Mouse (Mus musculus) cerebellum, adult 2 months (tissue): ENCODE results near the gene Ksr1. TPM values are rescaled to one million over a fixed set of nuclear protein-coding genes. Genes with fewer than 3 reads are reported as not detected.

Experiments
- DNase-seq, 2 experiments: peaks; one replicate each; pipeline ENCODE4 v3.0.0; 2021
- H3K27ac ChIP-seq: fragments of 200-500 bp; 2 replicates; pipeline ENCODE4 v1.5.1; 2012; ENCODE audit warnings: low read length, control low read depth, inconsistent platforms; ENCODE audit not compliant: insufficient read depth
- H3K27me3 ChIP-seq: fragments of 200-500 bp; 2 replicates; pipeline ENCODE4 v1.6.1; 2012; ENCODE audit warnings: inconsistent platforms, mild to moderate bottlenecking, low read length, moderate library complexity; ENCODE audit not compliant: control insufficient read depth, insufficient read depth
- H3K4me1 ChIP-seq: fragments of 200-500 bp; 2 replicates; pipeline ENCODE4 v1.6.1; 2011; ENCODE audit warnings: low read length; ENCODE audit not compliant: control insufficient read depth, insufficient read depth
- H3K4me3 ChIP-seq: fragments of 200-500 bp; replicated peaks from 2 replicates; pipeline ENCODE3; 2011; ENCODE audit warnings: mild to moderate bottlenecking, low read depth, low read length, control low read depth; ENCODE audit not compliant: insufficient read depth
- CTCF ChIP-seq: fragments of 200-500 bp; IDR thresholded peaks from 2 replicates; pipeline ENCODE4 v1.5.1; 2011; ENCODE audit warnings: low read depth, mild to moderate bottlenecking, control low read depth, low read length, moderate library complexity, borderline replicate concordance; ENCODE audit not compliant: insufficient read depth
- POLR2A ChIP-seq: fragments of 200-500 bp; IDR thresholded peaks from 2 replicates; pipeline ENCODE4 v1.6.1; 2011; ENCODE audit warnings: low read length, control low read depth, borderline replicate concordance; ENCODE audit not compliant: insufficient read depth
- WGBS: fragments of 180-500 bp; shearing (Covaris S2); methylation state at CpG from one replicate; pipeline ENCODE4 v1.1.7; 2018; 5-methylcytosine and 5-hydroxymethylcytosine counted together
- polyA plus RNA-seq: library from polyadenylated mRNA; depleted of rRNA; stranded (reverse); fragments of >200 nt; gene quantifications from 2 replicates; pipeline ENCODE4 v1.2.3, GENCODE M21; 2012

Gene Ksr1
- polyA plus RNA-seq, 1 experiment: 23.2 TPM

DNA sequence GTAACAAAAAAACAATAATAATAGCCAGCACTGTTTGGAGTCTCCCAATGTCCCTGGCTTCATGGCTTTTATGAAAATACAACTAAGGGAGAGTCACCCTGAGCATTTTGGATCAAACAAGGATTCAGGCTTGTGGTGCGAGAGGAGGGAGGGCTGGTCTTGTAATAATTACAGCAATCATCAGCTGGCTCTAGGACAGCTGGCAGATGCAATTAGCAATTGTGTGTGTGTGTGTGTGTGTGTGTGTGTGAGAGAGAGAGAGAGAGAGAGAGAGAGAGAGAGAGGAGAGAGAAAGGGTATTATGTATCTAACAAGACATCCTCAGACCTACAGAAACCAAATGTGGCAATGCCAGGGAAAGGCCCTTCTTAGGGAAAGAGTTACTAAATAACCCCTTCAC is 1.5 kb downstream of the Ksr1 start:
- TF ChIP-seq CTCF (no peak), POLR2A (no peak)
- Histone ChIP-seq H3K27ac (no peak overlapping the region), H3K4me3 (peak overlapping the region; percentile 17), H3K27me3 (no peaks in the 10 kb centered on the region), H3K4me1 (no peaks in the 10 kb centered on the region)
- 68% methylated on average over 1 of the region's 1 CpGs for WGBS
- no peak for DNase-seq

- 81% methylated on average over 2 of the region's 2 CpGs for WGBS
- no peak for DNase-seq
- Histone ChIP-seq H3K27me3 (no peaks in the 10 kb centered on the region), H3K4me1 (no peaks in the 10 kb centered on the region), H3K27ac (no peak overlapping the region), H3K4me3 (no peak overlapping the region)
- TF ChIP-seq CTCF (no peak), POLR2A (no peak)
Observed at GRCm38 (mm10) chr11:79144043-79144591, 2.1 kb downstream of the Ksr1 start.

DNA sequence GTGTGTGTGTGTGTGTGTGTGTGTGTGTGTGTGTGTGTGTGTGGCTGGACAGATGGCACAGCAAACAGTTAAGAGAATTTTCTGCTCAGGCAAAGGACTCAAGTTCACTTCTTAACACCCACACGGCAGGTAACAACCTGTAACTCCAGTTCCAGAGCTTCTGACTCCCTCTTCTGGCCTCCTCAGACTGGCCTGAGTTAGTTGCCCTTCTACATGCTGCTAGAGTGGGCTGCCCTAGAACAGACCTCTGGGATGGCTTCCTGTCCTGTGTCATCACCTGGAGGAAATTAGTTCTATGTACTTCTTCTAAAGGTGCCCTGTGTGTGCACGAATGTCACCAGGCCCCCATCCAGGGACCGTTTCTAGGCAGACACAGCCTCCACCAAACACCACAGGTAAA is 2.9 kb downstream of the Ksr1 start:
- Histone ChIP-seq H3K27me3 (no peaks in the 10 kb centered on the region), H3K4me3 (no peak overlapping the region), H3K4me1 (no peaks in the 10 kb centered on the region), H3K27ac (no peak overlapping the region)
- WGBS: 92% methylated on average over 3 of the region's 3 CpGs
- no peak for DNase-seq
- TF ChIP-seq POLR2A: no peak
- no peak for TF ChIP-seq CTCF

- 72% methylated on average over 11 of the region's 11 CpGs for WGBS
- H3K27ac ChIP-seq: no peak overlapping the region
- no peaks in the 10 kb centered on the region for H3K27me3 ChIP-seq
- TF ChIP-seq CTCF: no peak
- no peak for TF ChIP-seq POLR2A
- no peaks in the 10 kb centered on the region for H3K4me1 ChIP-seq
- no peak overlapping the region for H3K4me3 ChIP-seq
- no peak for DNase-seq
Observed at GRCm38 (mm10) chr11:79142381-79142780, 3.8 kb downstream of the Ksr1 start.

DNA sequence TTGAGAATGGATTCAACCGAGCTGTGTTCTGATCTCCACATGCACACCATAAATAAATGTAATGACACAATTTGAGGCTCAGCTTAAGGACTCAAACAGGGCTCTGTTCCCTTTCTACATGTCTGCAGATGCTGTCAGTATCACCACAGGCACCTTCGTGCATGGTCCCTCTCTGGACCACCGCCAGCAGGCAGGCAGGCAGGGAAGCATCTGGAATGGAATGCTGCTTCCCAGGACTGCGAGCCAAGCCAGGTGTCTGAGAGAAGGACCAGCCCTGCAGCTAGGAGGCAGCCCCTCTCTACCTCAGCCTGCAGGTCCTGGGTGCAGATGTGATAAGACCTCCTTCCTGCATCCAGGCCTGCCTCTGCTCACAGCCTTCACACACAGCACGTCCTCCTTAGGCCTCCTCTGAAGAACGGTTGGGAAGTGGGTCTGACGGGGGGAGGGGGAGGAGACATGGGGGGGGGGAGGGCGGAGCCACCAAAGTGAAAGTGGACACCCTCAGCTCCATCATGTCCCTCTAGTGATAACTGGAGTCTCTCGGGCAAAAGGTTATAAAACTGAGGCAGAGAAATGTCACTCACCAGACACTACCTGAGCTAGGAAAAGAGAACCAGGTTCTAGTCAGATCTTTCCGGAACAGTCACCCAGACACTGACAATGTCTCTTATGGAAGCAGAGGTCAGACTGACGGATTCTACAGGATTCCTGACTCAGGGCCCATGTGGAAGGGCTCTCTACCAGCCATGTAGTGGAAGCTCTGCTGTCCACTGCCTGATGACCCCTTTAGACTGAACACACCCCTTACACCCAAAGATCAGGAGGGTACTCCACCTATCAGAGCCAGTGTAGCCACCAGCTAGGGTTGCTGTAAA is 4.7 kb downstream of the Ksr1 start:
- no peak for TF ChIP-seq POLR2A
- TF ChIP-seq CTCF: no peak
- no peak for DNase-seq
- H3K27ac ChIP-seq: no peak overlapping the region
- no peaks in the 10 kb centered on the region for H3K27me3 ChIP-seq
- H3K4me3 ChIP-seq: no peak overlapping the region
- no peaks in the 10 kb centered on the region for H3K4me1 ChIP-seq
- 50% methylated on average over 11 of the region's 11 CpGs for WGBS

GRCm38 (mm10) chr11:79140511-79140888 is 5.7 kb downstream of the Ksr1 start:
- no peak overlapping the region for H3K27ac ChIP-seq
- WGBS: 92% methylated on average over 6 of the region's 6 CpGs

GRCm38 (mm10) chr11:79139878-79140510 is 6.2 kb downstream of the Ksr1 start:
- no peaks in the 10 kb centered on the region for H3K27me3 ChIP-seq
- H3K27ac ChIP-seq: no peak overlapping the region
- H3K4me3 ChIP-seq: no peak overlapping the region
- no peak for DNase-seq
- WGBS: 77% methylated on average over 11 of the region's 11 CpGs
- H3K4me1 ChIP-seq: no peaks in the 10 kb centered on the region
- TF ChIP-seq POLR2A (no peak), CTCF (no peak)

More at GRCm38 (mm10) chr11:79140511-79140888, 5.7 kb downstream of the Ksr1 start:
- Histone ChIP-seq H3K27me3 (no peaks in the 10 kb centered on the region), H3K4me3 (no peak overlapping the region), H3K4me1 (no peaks in the 10 kb centered on the region)
- DNase-seq: no peak
- TF ChIP-seq POLR2A: no peak
- no peak for TF ChIP-seq CTCF

- Histone ChIP-seq H3K4me3 (no peak overlapping the region), H3K27me3 (no peaks in the 10 kb centered on the region), H3K4me1 (no peaks in the 10 kb centered on the region), H3K27ac (no peak overlapping the region)
- 94% methylated on average over 6 of the region's 6 CpGs for WGBS
- TF ChIP-seq POLR2A (no peak), CTCF (no peak)
- DNase-seq: no peak
Observed at GRCm38 (mm10) chr11:79138621-79139020, 7.6 kb downstream of the Ksr1 start.
